In the genomic region with DNA sequence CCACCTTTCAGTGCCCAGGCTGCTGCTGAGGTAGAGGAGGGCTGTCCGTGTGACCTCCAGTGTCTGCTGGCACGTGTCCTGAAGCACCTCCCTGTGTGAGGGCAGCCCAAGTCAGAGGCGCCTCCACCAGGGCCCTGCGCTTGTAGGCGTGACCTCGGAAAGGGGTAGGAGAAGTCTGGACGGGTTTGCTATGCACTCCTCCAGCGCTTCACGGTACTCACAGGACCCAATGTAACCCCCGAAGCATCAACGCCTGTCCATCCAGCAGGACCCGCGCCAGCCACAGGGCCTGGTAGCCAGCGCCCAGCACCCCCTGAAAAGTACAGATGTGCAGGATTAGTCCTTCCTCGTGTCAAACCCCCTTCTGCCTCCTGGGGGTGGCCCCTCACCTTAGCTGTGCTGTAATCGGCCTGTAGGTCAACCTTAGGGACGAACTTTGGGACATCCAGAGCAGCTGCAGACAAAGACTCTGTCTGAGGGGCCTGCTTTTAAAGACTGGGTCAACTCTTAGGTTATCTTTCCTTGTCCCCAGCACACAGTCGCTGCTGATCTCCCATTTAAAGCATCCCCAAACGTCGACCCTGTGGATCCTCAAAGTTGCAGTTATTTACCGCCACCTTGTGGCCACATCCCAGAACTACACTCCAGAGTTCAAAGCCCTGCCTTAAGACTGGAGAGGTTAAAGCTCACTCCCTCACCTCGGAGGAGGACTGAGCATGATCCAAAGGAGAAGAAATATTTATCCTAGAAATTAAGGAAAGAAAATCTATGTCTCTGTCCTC, we compare ENCODE assay signal across 8 mouse cellular contexts. TPM values are rescaled to one million over a fixed set of nuclear protein-coding genes. Genes with fewer than 3 reads are reported as not detected.
A peak's percentile ranks its signal among the peaks of the same experiment; 100 is the strongest.
DNase-seq lines count a peak whose midpoint lies in the region; ATAC-seq and TF ChIP-seq lines count a peak whose summit lies in the region.

No protein-coding gene starts in this region.

- H3K4me2 ChIP-seq in forebrain, postnatal 0 days (ENCODE audit: low read depth), result peak overlapping the region; percentile 27; the same call in 1 of the 2 replicates
- H3K4me2 ChIP-seq in hindbrain, postnatal 0 days (ENCODE audit: low read depth, low read length), result peak overlapping the region; percentile 38; the same call in 1 of the 2 replicates

- no peak overlapping the region for H3K9ac ChIP-seq in forebrain, postnatal 0 days
- H3K9ac ChIP-seq in hindbrain, postnatal 0 days (replicated peaks; ENCODE audit: low read length), result no peak overlapping the region

- no peak overlapping the region for H3K27ac ChIP-seq in forebrain, postnatal 0 days (ENCODE audit: low read depth, low read length)
- no peak overlapping the region for H3K27ac ChIP-seq in hindbrain, postnatal 0 days

- H3K4me1 ChIP-seq in forebrain, postnatal 0 days (ENCODE audit: insufficient read depth), result no peaks in the 10 kb centered on the region
- no peaks in the 10 kb centered on the region for H3K4me1 ChIP-seq in hindbrain, postnatal 0 days (ENCODE audit: insufficient read depth, low read length)

- no peaks in the 10 kb centered on the region for H3K9me3 ChIP-seq in forebrain, postnatal 0 days (ENCODE audit: low read length)
- H3K9me3 ChIP-seq in hindbrain, postnatal 0 days (ENCODE audit: low read length), result no peaks in the 10 kb centered on the region

- H3K4me3 ChIP-seq in forebrain, postnatal 0 days (ENCODE audit: low read depth, low read length), result no peak overlapping the region
- H3K4me3 ChIP-seq in hindbrain, postnatal 0 days (ENCODE audit: low read length), result no peak overlapping the region

- H3K27me3 ChIP-seq in forebrain, postnatal 0 days (ENCODE audit: insufficient read depth, low read length), result no peaks in the 10 kb centered on the region; the same call in 1 of the 2 replicates
- no peaks in the 10 kb centered on the region for H3K27me3 ChIP-seq in hindbrain, postnatal 0 days (ENCODE audit: insufficient read depth, low read length)

- peak; percentile 84 for DNase-seq in R1 (ENCODE audit: low read depth, low spot score)
- peak; percentile 82 for DNase-seq in cerebellum, adult 8-10 months
- DNase-seq in forebrain, postnatal 0 days, result peak; percentile 91
- DNase-seq in hindbrain, postnatal 0 days (ENCODE audit: low spot score), result peak; percentile 88
- DNase-seq in layer of hippocampus, postnatal 25 days (ENCODE audit: extremely low spot score in 1 of 2, low spot score in 1 of 2), result peak; percentile 69 to 90
- peak; percentile 49 to 80 for DNase-seq in lung, postnatal 4 days
- DNase-seq in right cerebral cortex, postnatal 10 days (ENCODE audit: low spot score in 2 of 2), result peak; percentile 76 to 87
- DNase-seq in urinary bladder, postnatal 4 days (ENCODE audit: low spot score in 2 of 2), result peak; percentile 57 to 70

- peak; percentile 95 for TF ChIP-seq CTCF in forebrain, postnatal 0 days (IDR thresholded peaks at IDR 0.05; ENCODE audit: low read depth)
- TF ChIP-seq CTCF in hindbrain, postnatal 0 days (IDR thresholded peaks at IDR 0.05; ENCODE audit: low read depth), result peak; percentile 92

- 30% methylated on average over 22 of the region's 22 CpGs for WGBS in forebrain, postnatal 0 days
- 24% methylated on average over 22 of the region's 22 CpGs for WGBS in hindbrain, postnatal 0 days

- no peaks in the 10 kb centered on the region for H3K36me3 ChIP-seq in forebrain, postnatal 0 days (ENCODE audit: insufficient read depth)
- no peaks in the 10 kb centered on the region for H3K36me3 ChIP-seq in hindbrain, postnatal 0 days (ENCODE audit: insufficient read depth, low read length)

- peak; percentile 85 for ATAC-seq in forebrain, postnatal 0 days
- ATAC-seq in hindbrain, postnatal 0 days, result peak; percentile 52

RNA-seq across cellular contexts. Expression of a gene that starts 9.4 kb away (rescaled TPM):
- 1.9 and 2.6 TPM in 2 replicates for total RNA-seq in forebrain, postnatal 0 days (2014; rRNA removed)
- polyA plus RNA-seq in forebrain, postnatal 0 days (2015; fragmentation: Nextera tagmentation; extraction: Ambion mirVana), result 0.65 and 0.73 TPM in 2 replicates
- total RNA-seq in hindbrain, postnatal 0 days (2014; rRNA removed), result 0.75 and 1.5 TPM in 2 replicates
- polyA plus RNA-seq in hindbrain, postnatal 0 days (2015; fragmentation: Nextera tagmentation; extraction: Ambion mirVana), result 1.2 TPM in 2 replicates
- 1 to 10 TPM in 1 of 2 experiments, under 1 TPM in 1; 0.98 to 2.7 TPM for total RNA-seq in layer of hippocampus, postnatal 25 days (2021)

RNA-seq across cellular contexts. Expression of a gene that starts 24.9 kb away (rescaled TPM):
- 2.2 and 6.7 TPM in 2 replicates for total RNA-seq in forebrain, postnatal 0 days (2014; rRNA removed)
- polyA plus RNA-seq in forebrain, postnatal 0 days (2015; fragmentation: Nextera tagmentation; extraction: Ambion mirVana), result 1.6 and 2.7 TPM in 2 replicates
- total RNA-seq in hindbrain, postnatal 0 days (2014; rRNA removed), result 12.9 and 41.5 TPM in 2 replicates
- 8.1 and 8.3 TPM in 2 replicates for polyA plus RNA-seq in hindbrain, postnatal 0 days (2015; fragmentation: Nextera tagmentation; extraction: Ambion mirVana)
- 10 to 100 TPM; 18.8 to 21.4 TPM for total RNA-seq in layer of hippocampus, postnatal 25 days (2021)
